Mouse (Mus musculus) forebrain, embryonic 15.5 days (tissue): Measurements from ENCODE around the gene Nrap. TPM values are rescaled to one million over a fixed set of nuclear protein-coding genes. Genes with fewer than 3 reads are reported as not detected.
"Not testable (repeated sequence)": the region's sequence is repeated elsewhere in the genome, so short reads cannot be mapped to it uniquely, and the experiment has no call there.

Experiments
- ATAC-seq: fragments of 200-750 bp; cut with Nextera tagmentation; replicated peaks from 2 replicates; pipeline ENCODE4 v1.8.0; 2017; ENCODE audit warnings: mild to moderate bottlenecking, moderate TSS enrichment, moderate library complexity
- H3K27ac ChIP-seq: fragments of 300-500 bp; sonication (generic); replicated peaks from 2 replicates; pipeline ENCODE4 v1.5.1; 2015; ENCODE audit warnings: mild to moderate bottlenecking, inconsistent platforms
- H3K27me3 ChIP-seq: fragments of 300-500 bp; sonication (generic); 2 replicates; pipeline ENCODE4 v1.6.1; 2015; ENCODE audit warnings: inconsistent platforms
- H3K36me3 ChIP-seq: fragments of 300-500 bp; sonication (generic); 2 replicates; pipeline ENCODE4 v1.6.1; 2015; ENCODE audit warnings: mild to moderate bottlenecking, inconsistent platforms
- H3K4me1 ChIP-seq: fragments of 300-500 bp; sonication (generic); 2 replicates; pipeline ENCODE4 v1.6.1; 2015; ENCODE audit warnings: inconsistent platforms
- H3K4me2 ChIP-seq: fragments of 300-500 bp; sonication (generic); replicated peaks from 2 replicates; pipeline ENCODE4 v1.6.1; 2015; ENCODE audit warnings: mild to moderate bottlenecking, inconsistent platforms
- H3K4me3 ChIP-seq: fragments of 300-500 bp; sonication (generic); 2 replicates; pipeline ENCODE4 v1.5.1; 2015; ENCODE audit warnings: mild to moderate bottlenecking, inconsistent platforms
- H3K9ac ChIP-seq: fragments of 300-500 bp; sonication (generic); replicated peaks from 2 replicates; pipeline ENCODE4 v1.6.1; 2015; ENCODE audit warnings: mild to moderate bottlenecking, inconsistent platforms
- H3K9me3 ChIP-seq: fragments of 300-500 bp; sonication (generic); 2 replicates; pipeline ENCODE4 v1.6.1; 2016; ENCODE audit warnings: inconsistent platforms
- WGBS: fragments of 180-500 bp; shearing (Covaris S2); methylation state at CpG from one replicate; pipeline ENCODE4 v1.1.7; 2015; ENCODE audit warnings: mixed read lengths; 5-methylcytosine and 5-hydroxymethylcytosine counted together
- polyA plus RNA-seq: library from polyadenylated mRNA; unstranded; fragments of >200 nt; fragmentation: Nextera tagmentation; extraction: Ambion mirVana; gene quantifications from 2 replicates; pipeline ENCODE4 v1.2.1, GENCODE M21; 2015

Gene Nrap
- polyA plus RNA-seq, 1 experiment from 2014 or later: 0.45 TPM

DNA sequence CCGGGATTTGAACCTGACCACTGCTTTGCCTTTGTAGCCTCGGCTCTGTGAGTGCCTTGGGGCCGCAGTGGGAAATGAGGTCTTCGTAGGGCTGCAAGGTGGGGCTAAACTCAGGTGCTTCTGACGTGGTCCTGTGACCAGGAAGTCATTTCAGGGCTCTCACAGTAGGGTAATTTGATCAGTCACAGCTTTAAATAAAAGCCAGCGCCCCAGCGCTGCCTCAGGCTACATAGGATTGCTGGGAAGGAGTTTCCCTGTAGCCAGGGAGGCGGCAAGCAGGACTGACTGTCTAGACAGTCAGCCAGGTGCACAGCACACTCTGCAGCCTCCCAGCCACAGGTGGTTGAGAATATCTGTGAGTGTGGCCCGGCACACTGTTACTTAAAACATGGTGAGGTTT lies 29.6 kb upstream of the Nrap start:
- Histone ChIP-seq H3K36me3 (no peaks in the 10 kb centered on the region), H3K4me2 (no peak overlapping the region), H3K9ac (no peak overlapping the region), H3K27me3 (no peaks in the 10 kb centered on the region), H3K4me3 (no peak overlapping the region), H3K4me1 (peaks cover 10% of the 10 kb centered on the region), H3K9me3 (no peaks in the 10 kb centered on the region), H3K27ac (no peak overlapping the region)
- 70% methylated on average over 9 of the region's 9 CpGs for WGBS
- ATAC-seq: no peak

GRCm38 (mm10) chr19:56418404-56418803 lies 28.6 kb upstream of the Nrap start:
- 78% methylated on average over 4 of the region's 4 CpGs for WGBS

GRCm38 (mm10) chr19:56409884-56410283 lies 20.0 kb upstream of the Nrap start:
- not testable (repeated sequence) for H3K27me3 ChIP-seq, H3K4me3 ChIP-seq, H3K27ac ChIP-seq, H3K9ac ChIP-seq, H3K36me3 ChIP-seq, ATAC-seq, H3K4me2 ChIP-seq, H3K4me1 ChIP-seq, H3K9me3 ChIP-seq
- 100% methylated on average over 4 of the region's 4 CpGs for WGBS

More at GRCm38 (mm10) chr19:56418404-56418803, 28.6 kb upstream of the Nrap start:
- no peaks in the 10 kb centered on the region for H3K36me3 ChIP-seq
- no peak overlapping the region for H3K4me2 ChIP-seq
- H3K9me3 ChIP-seq: no peaks in the 10 kb centered on the region
- H3K27me3 ChIP-seq: no peaks in the 10 kb centered on the region
- H3K27ac ChIP-seq: no peak overlapping the region
- peaks cover 6% of the 10 kb centered on the region for H3K4me1 ChIP-seq
- H3K4me3 ChIP-seq: no peak overlapping the region
- ATAC-seq: no peak
- H3K9ac ChIP-seq: no peak overlapping the region

GRCm38 (mm10) chr19:56406581-56406980 lies 16.7 kb upstream of the Nrap start:
- Histone ChIP-seq H3K4me2 (no peak overlapping the region), H3K27ac (no peak overlapping the region), H3K4me1 (no peaks in the 10 kb centered on the region), H3K4me3 (no peak overlapping the region), H3K27me3 (no peaks in the 10 kb centered on the region), H3K9me3 (no peaks in the 10 kb centered on the region), H3K9ac (no peak overlapping the region), H3K36me3 (no peaks in the 10 kb centered on the region)
- ATAC-seq: no peak
- 94% methylated on average over 7 of the region's 7 CpGs for WGBS

- no peak overlapping the region for H3K27ac ChIP-seq
- WGBS: 96% methylated on average over 4 of the region's 4 CpGs
- H3K4me1 ChIP-seq: no peaks in the 10 kb centered on the region
- H3K4me3 ChIP-seq: no peak overlapping the region
- no peak for ATAC-seq
- no peaks in the 10 kb centered on the region for H3K9me3 ChIP-seq
- H3K36me3 ChIP-seq: no peaks in the 10 kb centered on the region
- H3K4me2 ChIP-seq: no peak overlapping the region
- no peak overlapping the region for H3K9ac ChIP-seq
- H3K27me3 ChIP-seq: no peaks in the 10 kb centered on the region
These were observed 16.0 kb upstream of the Nrap start for GRCm38 (mm10) chr19:56405824-56406223.

GRCm38 (mm10) chr19:56401864-56402263 lies 12.0 kb upstream of the Nrap start:
- H3K27me3 ChIP-seq: no peaks in the 10 kb centered on the region
- ATAC-seq: no peak
- H3K36me3 ChIP-seq: no peaks in the 10 kb centered on the region
- peaks cover 5% of the 10 kb centered on the region for H3K4me1 ChIP-seq
- WGBS: 61% methylated on average over 6 of the region's 6 CpGs
- no peak overlapping the region for H3K4me3 ChIP-seq
- no peak overlapping the region for H3K9ac ChIP-seq
- no peak overlapping the region for H3K4me2 ChIP-seq
- H3K27ac ChIP-seq: no peak overlapping the region
- no peaks in the 10 kb centered on the region for H3K9me3 ChIP-seq

- Histone ChIP-seq H3K27ac (no peak overlapping the region), H3K9me3 (no peaks in the 10 kb centered on the region), H3K4me1 (peaks cover 13% of the 10 kb centered on the region), H3K4me2 (no peak overlapping the region), H3K36me3 (no peaks in the 10 kb centered on the region), H3K27me3 (peaks cover 11% of the 10 kb centered on the region; the same call in 1 of the 2 replicates), H3K9ac (no peak overlapping the region), H3K4me3 (no peak overlapping the region)
- no peak for ATAC-seq
- 53% methylated on average over 14 of the region's 14 CpGs for WGBS
These were observed 10.4 kb upstream of the Nrap start for GRCm38 (mm10) chr19:56400200-56400599.

- H3K9ac ChIP-seq: no peak overlapping the region
- H3K36me3 ChIP-seq: no peaks in the 10 kb centered on the region
- no peak overlapping the region for H3K4me3 ChIP-seq
- peaks cover 13% of the 10 kb centered on the region for H3K4me1 ChIP-seq
- no peak overlapping the region for H3K27ac ChIP-seq
- H3K9me3 ChIP-seq: no peaks in the 10 kb centered on the region
- H3K27me3 ChIP-seq: peaks cover 13% of the 10 kb centered on the region; the same call in 1 of the 2 replicates
- no peak overlapping the region for H3K4me2 ChIP-seq
- no peak for ATAC-seq
These were observed 8.6 kb upstream of the Nrap start for GRCm38 (mm10) chr19:56398528-56398795.

GRCm38 (mm10) chr19:56397663-56398527 lies 8.1 kb upstream of the Nrap start:
- Histone ChIP-seq H3K36me3 (no peaks in the 10 kb centered on the region), H3K4me2 (peak overlapping the region; percentile 99), H3K27ac (peak overlapping the region; percentile 39; the same call in 1 of the 2 replicates), H3K27me3 (peaks cover 13% of the 10 kb centered on the region; the same call in 1 of the 2 replicates), H3K9me3 (no peaks in the 10 kb centered on the region), H3K4me1 (peaks cover 13% of the 10 kb centered on the region), H3K4me3 (peak overlapping the region; percentile 57), H3K9ac (peak overlapping the region; percentile 55)
- 65% methylated on average over 11 of the region's 11 CpGs for WGBS
- ATAC-seq: 0 out of 2 replicates have a peak, but pooled peaks have one; percentile 2

- Histone ChIP-seq H3K36me3 (no peaks in the 10 kb centered on the region), H3K27me3 (peaks cover 13% of the 10 kb centered on the region; the same call in 1 of the 2 replicates), H3K4me2 (peak within 1 kb of the TSS; percentile 99), H3K4me1 (peaks cover 13% of the 10 kb centered on the region), H3K9me3 (no peaks in the 10 kb centered on the region), H3K27ac (peak within 1 kb of the TSS; percentile 39), H3K4me3 (peak within 1 kb of the TSS; percentile 57), H3K9ac (peak within 1 kb of the TSS; percentile 55)
- 1% methylated on average over 76 of the region's 78 CpGs for WGBS
- peak; percentile 69 for ATAC-seq
These were observed 7.1 kb upstream of the Nrap start, which contains the start of gene Casp7 for GRCm38 (mm10) chr19:56396669-56397621. Gene Casp7, plus strand, starts transcription at chr19:56397129.

GRCm38 (mm10) chr19:56396227-56396626 lies 6.4 kb upstream of the Nrap start:
- no peaks in the 10 kb centered on the region for H3K9me3 ChIP-seq
- no peak for ATAC-seq
- H3K4me3 ChIP-seq: peak overlapping the region; percentile 57
- peaks cover 13% of the 10 kb centered on the region; the same call in 1 of the 2 replicates for H3K27me3 ChIP-seq
- H3K9ac ChIP-seq: peak overlapping the region; percentile 55; the same call in 1 of the 2 replicates
- no peaks in the 10 kb centered on the region for H3K36me3 ChIP-seq
- WGBS: 45% methylated on average over 12 of the region's 12 CpGs
- peaks cover 13% of the 10 kb centered on the region for H3K4me1 ChIP-seq
- no peak overlapping the region for H3K27ac ChIP-seq
- peak overlapping the region; percentile 99 for H3K4me2 ChIP-seq
